Mouse (Mus musculus) kidney, postnatal 25 days (tissue): ENCODE results near the gene Mul1.

Experiments used
- DNase-seq, 2 experiments: peaks; one replicate each; pipeline ENCODE4 v3.0.0; 2021; ENCODE audit warnings: mixed read lengths in 2 of 2

Gene Mul1

DNA sequence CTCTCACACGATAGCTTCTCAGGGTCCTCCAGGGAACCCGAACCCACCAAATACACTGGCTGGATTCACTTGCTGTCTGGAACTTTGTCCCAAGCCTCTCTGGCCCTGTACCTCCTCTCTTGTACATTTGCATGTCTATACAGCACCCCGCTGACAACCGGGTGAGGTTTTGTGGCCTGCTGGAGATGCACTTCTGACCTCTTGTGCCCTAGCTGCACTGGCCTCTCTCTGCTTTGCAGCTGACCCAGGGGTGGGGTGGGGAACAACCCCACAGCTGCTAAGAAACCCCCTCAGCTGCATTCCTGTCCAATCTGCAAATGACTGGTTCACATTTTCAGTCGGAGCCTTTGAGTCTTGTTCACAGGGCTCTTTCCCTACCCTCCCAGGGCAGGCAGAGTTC is 10.5 kb downstream of the Mul1 start:
- DNase-seq = no peak

GRCm38 (mm10) chr4:138446981-138447380 is 12.5 kb downstream of the Mul1 start:
- DNase-seq = no peak

- DNase-seq = peak; percentile 91 to 93
These were observed 12.9 kb downstream of the Mul1 start for GRCm38 (mm10) chr4:138447387-138447786.

DNA sequence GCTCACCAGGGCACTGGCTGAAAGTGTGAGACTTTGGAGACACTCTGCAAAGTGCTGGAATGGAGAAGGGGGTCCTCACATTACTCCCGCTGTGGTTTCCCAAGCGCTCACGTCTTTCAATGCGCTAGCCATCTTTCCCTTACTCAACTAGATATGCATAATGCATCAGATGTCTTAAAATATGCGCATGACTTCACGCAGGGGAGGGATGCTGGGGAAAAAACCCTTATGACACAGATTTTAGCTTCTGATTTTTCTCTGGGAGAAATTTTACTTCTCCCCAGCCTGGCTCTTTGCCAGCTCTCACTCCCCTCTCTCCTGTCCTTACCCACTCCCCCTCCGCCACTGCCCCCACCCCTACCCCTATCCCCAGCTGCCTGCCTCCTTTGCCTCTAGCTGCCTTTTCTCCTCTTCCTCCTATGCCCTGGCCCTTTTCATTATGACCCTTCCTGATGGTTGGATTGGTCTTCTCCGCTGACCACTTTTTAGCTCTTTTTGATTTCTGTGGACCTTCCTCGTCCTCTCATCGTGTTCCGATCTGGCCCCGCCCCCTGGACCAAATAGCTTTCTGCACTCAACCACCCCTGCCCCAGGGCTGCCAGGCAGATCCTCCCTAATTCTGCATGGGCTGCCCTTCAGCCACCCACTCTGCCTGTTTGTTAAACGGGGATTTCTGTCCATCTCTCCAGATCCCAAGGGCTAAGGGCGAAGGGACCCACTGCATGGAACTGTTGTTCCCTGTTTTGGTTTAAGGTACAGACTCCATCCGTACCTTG is 13.5 kb downstream of the Mul1 start:
- DNase-seq = no peak

DNA sequence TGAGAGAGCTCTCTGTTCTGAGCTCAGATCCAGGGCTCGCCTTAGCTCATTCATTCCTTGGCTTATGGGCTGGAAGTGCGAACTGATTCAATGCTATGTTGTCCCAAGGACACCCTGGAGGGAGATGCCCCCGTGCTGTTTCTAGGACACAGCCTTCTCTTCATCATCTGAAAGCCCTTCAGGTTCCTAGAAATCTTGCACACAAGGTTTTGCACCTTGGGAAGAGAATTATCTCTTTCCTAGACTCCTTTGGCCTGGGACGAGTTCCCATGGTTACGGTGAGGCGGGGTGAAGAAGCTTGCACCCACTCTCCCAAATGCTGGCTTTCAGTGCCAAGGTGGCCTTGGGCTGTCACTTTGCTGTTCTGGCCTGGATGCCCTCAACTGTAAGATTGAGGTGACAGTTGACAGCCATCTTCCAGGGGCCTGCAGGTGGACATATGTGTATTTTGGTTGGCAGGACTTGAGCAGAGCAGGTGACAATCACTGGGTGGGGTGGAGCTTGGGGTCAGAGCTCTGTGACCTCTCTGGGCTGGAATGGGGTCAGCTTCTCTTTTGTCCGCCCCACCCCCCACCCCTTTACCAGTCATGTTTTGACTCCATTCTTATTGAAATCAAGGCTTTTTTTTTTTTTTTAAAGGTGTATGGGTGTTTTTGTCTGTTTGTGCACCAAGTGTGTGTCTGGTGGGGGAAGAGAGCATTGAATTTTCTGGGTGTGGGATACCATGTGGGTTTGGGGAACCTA is 14.6 kb downstream of the Mul1 start:
- DNase-seq = no peak

DNA sequence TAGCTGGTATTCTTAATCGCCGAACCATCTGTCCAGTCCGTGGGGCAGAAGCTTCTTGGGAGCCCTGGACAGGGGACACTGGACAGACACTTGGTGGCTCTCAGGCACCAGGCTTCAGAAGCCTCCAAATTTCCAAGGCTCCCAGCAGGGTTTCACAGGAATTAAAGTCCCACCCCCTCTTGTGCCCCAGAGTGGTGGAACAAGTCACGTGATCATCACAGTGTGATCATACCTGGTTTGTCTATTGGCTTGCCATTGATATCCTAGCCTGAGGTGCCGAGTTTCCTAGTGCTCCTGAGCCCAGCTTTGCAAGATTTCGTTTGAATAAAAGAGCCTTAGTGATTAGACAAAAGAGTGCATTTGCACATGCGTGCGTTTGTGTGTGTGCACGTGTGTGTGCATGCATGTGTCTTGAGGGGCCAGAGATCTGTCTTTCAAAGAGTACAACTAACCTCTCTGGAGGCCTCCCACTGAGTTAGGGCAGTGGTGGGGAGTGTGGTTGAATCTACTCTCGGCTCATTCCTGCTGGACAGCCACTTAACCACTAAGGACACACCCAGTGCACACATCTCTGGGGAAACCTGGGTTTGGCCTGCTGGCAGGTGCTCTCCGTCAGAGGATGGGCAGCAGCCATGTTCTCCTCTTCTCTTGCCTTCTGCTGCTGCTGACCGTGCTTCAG is 15.3 kb downstream of the Mul1 start:
- DNase-seq = no peak

DNA sequence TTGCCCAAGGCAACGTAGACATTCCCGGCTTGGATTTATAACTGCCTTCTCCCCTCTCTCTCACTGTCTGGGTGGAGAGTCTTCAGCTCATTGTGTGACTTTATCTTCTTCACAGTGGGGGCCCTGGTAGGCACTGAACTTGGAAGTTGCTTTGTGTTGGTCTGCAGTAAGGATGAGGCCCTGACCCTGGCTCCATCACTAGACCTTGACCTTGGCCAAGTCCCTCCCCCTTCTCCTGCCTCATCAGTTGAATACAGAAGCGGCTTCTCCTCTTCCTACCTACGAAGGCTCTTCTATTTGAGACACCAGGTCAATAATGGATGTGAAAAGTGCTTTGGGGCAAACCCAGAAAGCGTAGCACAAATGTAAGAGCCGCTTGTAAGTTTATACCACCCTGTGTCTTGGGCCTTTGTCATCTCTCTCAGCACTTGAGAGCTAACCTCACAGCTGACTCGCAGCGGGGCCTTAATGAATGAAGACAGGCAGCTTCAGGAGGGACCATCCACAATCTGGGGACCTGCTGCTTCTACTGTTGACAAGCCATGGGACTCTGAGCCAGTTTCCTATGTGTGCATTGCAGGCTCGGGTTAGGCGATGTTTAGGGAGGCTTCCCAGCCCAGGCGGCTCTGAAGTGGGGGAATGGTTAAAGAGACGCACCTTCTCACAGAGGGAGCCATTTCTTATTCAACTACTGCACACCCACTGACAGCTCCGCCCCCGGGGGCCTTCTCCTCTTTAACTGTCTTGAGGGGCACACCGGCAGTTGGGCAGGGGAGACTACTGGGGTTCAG is 18.0 kb downstream of the Mul1 start:
- no peak for DNase-seq

DNA sequence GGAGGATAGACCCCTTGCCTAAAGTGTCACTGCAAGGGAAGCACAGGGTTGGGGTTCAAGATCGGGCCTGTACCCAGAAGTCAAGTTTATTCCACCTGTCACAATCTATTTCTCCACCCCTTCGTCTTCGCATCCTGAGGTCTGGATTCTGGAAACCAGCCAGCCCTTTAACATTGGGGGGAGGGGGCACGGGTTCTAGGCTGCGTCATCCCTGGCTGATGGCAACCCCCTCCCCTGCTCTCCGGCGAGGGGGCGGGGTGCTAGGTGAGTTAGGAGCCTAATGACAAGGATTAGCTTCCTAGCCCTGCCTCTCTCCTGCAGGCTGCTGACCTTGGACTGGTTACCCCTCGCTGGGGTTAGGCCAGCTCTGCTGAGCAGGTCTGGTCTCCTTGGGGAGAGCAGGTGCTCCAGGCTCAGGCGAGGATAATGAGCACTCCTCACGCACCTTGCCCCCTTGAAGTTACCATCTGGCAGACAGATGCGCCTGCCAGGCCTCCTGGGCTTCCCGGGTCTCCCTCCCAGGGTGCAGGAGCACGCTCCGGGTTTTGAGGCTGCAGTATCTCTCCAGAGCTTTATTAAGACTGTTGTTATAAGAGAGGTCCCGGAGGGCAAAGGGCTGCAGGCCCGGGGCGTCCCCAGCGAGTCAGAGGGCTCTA is 18.8 kb downstream of the Mul1 start:
- DNase-seq = peak; percentile 68 to 90

GRCm38 (mm10) chr4:138453753-138454570 is 19.5 kb downstream of the Mul1 start, which contains the start of gene Camk2n1:
Gene Camk2n1 (plus strand): TSS chr4:138454314.
- DNase-seq = peak; percentile 90 to 97

DNA sequence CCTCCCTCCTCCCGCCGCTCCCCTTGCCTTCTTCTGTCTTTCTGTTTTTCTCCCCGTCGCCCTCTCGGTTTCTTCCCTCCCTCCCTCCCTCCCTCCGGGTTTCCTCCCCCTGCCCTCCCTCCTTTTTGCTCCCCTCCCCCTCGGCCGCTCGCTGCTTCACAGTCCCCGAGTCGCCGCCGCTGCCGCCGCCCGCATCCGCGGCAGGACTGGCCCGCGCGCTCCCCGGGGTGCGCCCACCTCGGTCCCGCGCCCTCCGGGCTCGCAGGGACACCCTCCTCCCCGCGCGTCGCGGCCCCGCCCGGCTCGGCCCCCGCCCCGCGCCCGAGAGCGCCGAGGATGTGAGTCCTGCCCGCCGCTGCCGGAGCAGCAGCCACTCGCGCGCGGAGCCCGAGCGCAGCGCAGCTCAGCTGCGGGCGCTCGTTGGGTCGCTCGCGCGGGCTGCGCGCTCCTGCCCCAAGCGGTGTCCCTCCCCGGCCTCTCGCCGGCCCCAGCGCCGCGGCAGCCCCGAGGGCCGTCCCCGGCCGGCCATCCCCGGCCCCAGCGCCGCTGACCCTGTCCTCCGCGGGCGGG is 20.2 kb downstream of the Mul1 start:
- DNase-seq = peak; percentile 79 to 88

DNA sequence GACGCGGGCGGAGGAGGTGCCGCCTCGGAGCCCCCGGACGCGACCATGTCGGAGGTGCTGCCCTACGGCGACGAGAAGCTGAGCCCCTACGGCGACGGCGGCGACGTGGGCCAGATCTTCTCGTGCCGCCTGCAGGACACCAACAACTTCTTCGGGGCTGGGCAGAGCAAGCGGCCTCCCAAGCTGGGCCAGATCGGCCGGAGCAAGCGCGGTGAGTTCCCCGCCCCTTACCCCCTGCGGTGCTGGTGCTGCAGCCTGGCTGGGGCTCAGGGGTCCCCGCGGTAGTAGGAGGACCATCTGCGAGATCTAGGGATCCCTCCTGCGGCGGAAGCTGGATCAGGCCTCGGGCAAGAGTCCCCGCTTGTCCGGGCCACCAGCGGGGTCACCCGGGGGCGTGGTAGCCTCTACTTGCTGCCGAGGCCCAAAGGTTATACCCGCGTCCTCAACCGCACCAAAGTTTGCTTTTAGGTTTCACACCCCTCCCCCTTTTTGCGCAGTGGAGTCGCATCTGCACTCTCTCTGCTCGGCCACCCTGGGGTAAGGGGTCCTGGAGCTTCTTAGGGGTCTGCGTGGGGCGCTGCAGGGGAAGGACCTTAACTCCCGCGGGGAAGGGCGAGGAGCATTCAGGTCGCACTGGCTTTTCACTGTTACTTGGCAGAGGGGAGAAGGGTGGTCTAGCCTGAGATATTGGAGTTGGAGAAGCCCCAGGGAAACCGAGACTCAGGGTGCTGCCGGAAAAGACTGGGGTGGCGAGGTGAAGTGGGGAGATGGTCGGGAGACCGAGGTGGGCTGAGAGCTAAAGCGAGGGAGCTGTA is 20.9 kb downstream of the Mul1 start:
- peak; percentile 71 to 87 for DNase-seq

- peak; percentile 49 to 73 for DNase-seq
These were observed 21.5 kb downstream of the Mul1 start for GRCm38 (mm10) chr4:138455956-138456341.

DNA sequence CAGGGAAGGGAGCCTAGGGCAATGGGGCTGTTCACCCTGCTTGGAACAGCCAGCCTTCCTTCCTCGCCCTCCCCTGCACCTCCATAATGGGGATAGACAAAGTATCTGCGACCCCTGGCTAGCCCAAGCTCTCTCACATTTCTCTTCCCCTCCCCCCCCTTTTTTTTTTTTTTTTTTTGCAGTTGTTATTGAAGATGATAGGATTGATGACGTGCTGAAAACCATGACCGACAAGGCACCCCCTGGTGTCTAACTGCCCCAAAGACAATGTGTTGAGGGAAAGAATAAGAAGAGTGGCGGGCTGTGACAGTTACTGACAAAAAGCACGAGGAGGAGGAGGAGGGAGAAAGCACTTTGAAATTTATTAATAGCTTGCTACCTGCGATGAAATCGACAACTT is 22.1 kb downstream of the Mul1 start:
- DNase-seq = no peak

DNA sequence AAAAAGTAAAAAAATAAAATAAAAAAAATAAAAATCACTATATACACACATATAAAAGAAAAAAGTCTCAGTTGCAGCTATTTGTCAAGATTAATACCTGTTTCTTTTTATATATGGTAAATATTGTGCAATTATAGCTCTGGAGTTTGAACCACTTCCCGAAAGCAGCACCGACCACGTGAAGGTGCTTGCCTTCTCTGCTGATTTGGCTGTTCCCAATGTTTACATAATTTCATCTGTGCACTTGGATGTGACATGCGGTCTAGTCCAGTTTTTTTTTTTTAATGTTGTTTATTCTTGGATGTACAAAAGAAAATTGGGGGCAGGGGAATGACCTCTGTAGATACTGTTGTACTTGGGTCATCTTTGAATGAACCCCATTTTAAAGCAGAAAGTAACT is 22.6 kb downstream of the Mul1 start:
- no peak for DNase-seq

DNA sequence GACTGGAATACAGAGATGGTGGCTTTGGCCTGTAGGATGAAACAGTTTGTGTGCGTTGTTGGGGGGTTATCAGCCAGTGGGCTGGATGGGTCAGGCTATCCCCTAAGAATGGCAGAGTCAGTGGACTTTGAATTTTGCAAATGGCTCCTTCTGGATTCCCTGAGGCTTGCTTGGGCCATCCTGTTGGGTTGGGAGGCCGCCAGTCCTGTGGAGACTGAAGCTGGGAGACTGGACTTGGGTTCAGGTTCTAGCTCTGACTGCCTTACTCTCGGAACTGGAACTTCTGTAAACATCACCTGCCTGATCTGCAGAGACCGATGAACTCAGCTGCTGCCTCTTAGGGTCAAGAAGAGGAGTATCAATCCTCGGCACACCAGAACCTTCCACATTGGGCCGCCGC is 23.7 kb downstream of the Mul1 start:
- DNase-seq = peak in 1 of 2 experiments; percentile 39

DNA sequence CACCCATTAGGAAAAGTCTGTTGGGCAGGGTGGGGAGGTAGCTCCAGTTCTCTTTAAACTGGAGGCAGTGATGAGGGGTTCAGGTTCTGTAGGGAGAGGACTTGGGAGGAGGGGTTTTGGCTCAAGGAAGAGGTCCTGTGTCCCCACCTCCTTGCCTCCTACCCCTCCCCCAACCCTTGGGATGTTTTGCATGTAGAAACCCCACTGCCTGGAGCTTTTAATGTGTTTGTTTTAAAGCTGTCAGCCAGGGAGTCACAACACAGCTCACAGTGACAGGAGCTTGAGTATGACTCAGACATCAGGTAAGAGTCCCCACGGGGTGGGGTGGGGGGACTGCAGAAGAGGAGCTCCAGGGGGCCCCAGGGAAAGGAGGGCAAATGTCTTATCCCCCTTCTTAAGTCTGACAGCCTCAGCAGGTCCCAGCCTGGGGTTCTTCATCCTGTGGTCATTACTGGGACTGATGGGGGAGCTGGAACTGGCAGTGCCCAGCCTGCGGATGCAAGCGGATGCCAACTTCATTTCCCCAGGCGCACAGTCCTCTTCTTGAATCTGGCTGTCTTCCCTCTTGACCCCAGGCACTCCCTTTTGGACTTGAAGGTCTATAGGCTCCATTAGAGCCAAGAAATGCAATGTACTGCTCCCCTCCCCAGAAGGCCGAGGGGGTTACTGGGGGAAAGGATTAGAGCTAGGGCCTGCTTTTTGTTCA is 24.4 kb downstream of the Mul1 start:
- DNase-seq = peak in 1 of 2 experiments; percentile 24

GRCm38 (mm10) chr4:138459775-138460174 is 25.3 kb downstream of the Mul1 start:
- DNase-seq = peak; percentile 74 to 91

- peak; percentile 63 to 80 for DNase-seq
These were observed 26.4 kb downstream of the Mul1 start for GRCm38 (mm10) chr4:138460910-138461309.

GRCm38 (mm10) chr4:138461471-138461870 is 27.0 kb downstream of the Mul1 start:
- no peak for DNase-seq
